Mouse (Mus musculus) C2C12 (cell line): ENCODE results near the gene Pinlyp. TPM values are rescaled to one million over a fixed set of nuclear protein-coding genes. Genes with fewer than 3 reads are reported as not detected.

ENCODE experiments used
- H3K27me3 ChIP-seq: one replicate; pipeline ENCODE4 v1.6.1; 2011; ENCODE audit not compliant: control insufficient read depth, insufficient read depth, insufficient read length
- H3K36me3 ChIP-seq: one replicate; pipeline ENCODE4 v1.6.1; 2011; ENCODE audit not compliant: control insufficient read depth, insufficient read depth
- H3K4me3 ChIP-seq: one replicate; pipeline ENCODE4 v1.5.1; 2011; ENCODE audit warnings: mild to moderate bottlenecking, control low read depth; ENCODE audit not compliant: poor library complexity, insufficient read depth, severe bottlenecking
- H3K79me2 ChIP-seq: one replicate; pipeline ENCODE4 v1.6.1; 2011; ENCODE audit not compliant: control insufficient read depth, insufficient read depth
- H3K79me3 ChIP-seq: one replicate; pipeline ENCODE4 v1.6.1; 2011; ENCODE audit warnings: low read depth, control low read depth
- H3ac ChIP-seq: one replicate; pipeline ENCODE3; 2011; ENCODE audit warnings: low read depth; ENCODE audit not compliant: control insufficient read depth, insufficient read length
- CEBPB ChIP-seq: IDR thresholded peaks from one replicate; pipeline ENCODE4 v1.6.1; 2011; ENCODE audit warnings: low read depth, mild to moderate bottlenecking, control low read depth, moderate library complexity
- CTCF ChIP-seq: IDR thresholded peaks from one replicate; pipeline ENCODE4 v1.5.1; 2011; ENCODE audit not compliant: control insufficient read depth, insufficient read depth, insufficient read length
- FOSL1 ChIP-seq: IDR thresholded peaks from one replicate; pipeline ENCODE4 v1.8.0; 2011; ENCODE audit warnings: mild to moderate bottlenecking, low read length; ENCODE audit not compliant: poor library complexity, insufficient read depth, severe bottlenecking
- MAX ChIP-seq: IDR thresholded peaks from one replicate; pipeline ENCODE4 v1.6.1; 2011; ENCODE audit warnings: mild to moderate bottlenecking, control low read depth
- MYOD1 ChIP-seq: IDR thresholded peaks from one replicate; pipeline ENCODE4 v1.6.1; 2011; ENCODE audit warnings: low read depth; ENCODE audit not compliant: control insufficient read depth, insufficient read length
- MYOG ChIP-seq: IDR thresholded peaks from one replicate; pipeline ENCODE4 v1.6.1; 2011; ENCODE audit not compliant: control insufficient read depth, insufficient read length; ENCODE audit errors: extremely low read depth
- USF1 ChIP-seq: IDR thresholded peaks from one replicate; pipeline ENCODE4 v1.6.1; 2011; ENCODE audit warnings: low read depth, mild to moderate bottlenecking, control low read depth, moderate library complexity
- polyA plus RNA-seq: library from polyadenylated mRNA; unstranded; fragments of >200 nt; fragmentation: generic; extraction: Trizol; gene quantifications from one replicate; pipeline ENCODE4 v1.2.1, GENCODE M21; 2012; ENCODE audit warnings: missing spikeins

Gene Pinlyp
- polyA plus RNA-seq, 1 experiment = 0.23 TPM

GRCm38 (mm10) chr7:24538701-24539100 is 7.2 kb downstream of the Pinlyp start:
- H3K27me3 ChIP-seq = no peaks in the 10 kb centered on the region
- no peaks in the 10 kb centered on the region for H3K79me3 ChIP-seq
- no peak overlapping the region for H3ac ChIP-seq
- H3K79me2 ChIP-seq = no peaks in the 10 kb centered on the region
- H3K4me3 ChIP-seq = no peak overlapping the region
- no peaks in the 10 kb centered on the region for H3K36me3 ChIP-seq
- TF ChIP-seq CEBPB (no peak), MYOG (no peak), USF1 (no peak), FOSL1 (no peak), MAX (no peak), MYOD1 (no peak), CTCF (no peak)

GRCm38 (mm10) chr7:24538154-24538553 is 7.8 kb downstream of the Pinlyp start:
- Histone ChIP-seq H3K79me2 (no peaks in the 10 kb centered on the region), H3K27me3 (no peaks in the 10 kb centered on the region), H3K36me3 (no peaks in the 10 kb centered on the region)

GRCm38 (mm10) chr7:24537591-24537990 is 8.3 kb downstream of the Pinlyp start:
- TF ChIP-seq MAX (no peak), CEBPB (no peak), USF1 (no peak), MYOG (no peak), FOSL1 (no peak), MYOD1 (no peak), CTCF (no peak)
- H3K79me2 ChIP-seq = no peaks in the 10 kb centered on the region
- no peaks in the 10 kb centered on the region for H3K36me3 ChIP-seq
- H3ac ChIP-seq = no peak overlapping the region
- H3K27me3 ChIP-seq = no peaks in the 10 kb centered on the region
- H3K79me3 ChIP-seq = no peaks in the 10 kb centered on the region
- no peak overlapping the region for H3K4me3 ChIP-seq

More at GRCm38 (mm10) chr7:24538154-24538553, 7.8 kb downstream of the Pinlyp start:
- Histone ChIP-seq H3K4me3 (no peak overlapping the region), H3ac (no peak overlapping the region), H3K79me3 (no peaks in the 10 kb centered on the region)
- TF ChIP-seq MAX (no peak), MYOD1 (no peak), CTCF (no peak), CEBPB (no peak), FOSL1 (no peak)

GRCm38 (mm10) chr7:24537081-24537480 is 8.8 kb downstream of the Pinlyp start:
- H3K79me3 ChIP-seq = no peaks in the 10 kb centered on the region
- no peaks in the 10 kb centered on the region for H3K79me2 ChIP-seq
- H3K36me3 ChIP-seq = no peaks in the 10 kb centered on the region
- H3ac ChIP-seq = no peak overlapping the region
- no peak overlapping the region for H3K4me3 ChIP-seq
- no peak for TF ChIP-seq MYOG
- no peak for TF ChIP-seq FOSL1
- TF ChIP-seq USF1 = no peak
- no peak for TF ChIP-seq CEBPB
- TF ChIP-seq MYOD1 = no peak
- TF ChIP-seq CTCF = no peak
- TF ChIP-seq MAX = no peak
- H3K27me3 ChIP-seq = no peaks in the 10 kb centered on the region

GRCm38 (mm10) chr7:24534301-24534700 is 11.6 kb downstream of the Pinlyp start:
- Histone ChIP-seq H3K79me3 (no peaks in the 10 kb centered on the region), H3ac (no peak overlapping the region), H3K27me3 (no peaks in the 10 kb centered on the region), H3K36me3 (no peaks in the 10 kb centered on the region), H3K4me3 (no peak overlapping the region), H3K79me2 (peaks cover 5% of the 10 kb centered on the region)
- TF ChIP-seq MAX = no peak
- no peak for TF ChIP-seq USF1
- no peak for TF ChIP-seq CEBPB
- TF ChIP-seq MYOG = no peak
- TF ChIP-seq FOSL1 = no peak
- no peak for TF ChIP-seq MYOD1
- no peak for TF ChIP-seq CTCF

GRCm38 (mm10) chr7:24533806-24534205 is 12.1 kb downstream of the Pinlyp start:
- Histone ChIP-seq H3K79me3 (no peaks in the 10 kb centered on the region), H3K27me3 (no peaks in the 10 kb centered on the region), H3ac (no peak overlapping the region), H3K36me3 (no peaks in the 10 kb centered on the region), H3K79me2 (peaks cover 7% of the 10 kb centered on the region), H3K4me3 (no peak overlapping the region)
- no peak for TF ChIP-seq MAX
- no peak for TF ChIP-seq USF1
- no peak for TF ChIP-seq FOSL1
- TF ChIP-seq MYOD1 = no peak
- TF ChIP-seq CTCF = no peak
- no peak for TF ChIP-seq CEBPB
- TF ChIP-seq MYOG = no peak
